Mouse (Mus musculus): ENCODE results near the gene Akt2.
"Not testable (repeated sequence)": the region's sequence is repeated elsewhere in the genome, so short reads cannot be mapped to it uniquely, and the experiment has no call there.

The Akt2 gene

GRCm38 (mm10) chr7:27610370-27610769 lies 19.0 kb downstream of the Akt2 start:
- ATAC-seq (ENCODE audit: insufficient number of reproducible peaks, low FRiP score, low TSS enrichment) = no peak

- ATAC-seq (ENCODE audit: insufficient number of reproducible peaks, low FRiP score, low TSS enrichment) = no peak
These were observed 19.5 kb downstream of the Akt2 start for GRCm38 (mm10) chr7:27610871-27611270.

- ATAC-seq (ENCODE audit: insufficient number of reproducible peaks, low FRiP score, low TSS enrichment) = 0 out of 2 replicates have a peak, but pooled peaks have one; percentile 42
These were observed 21.6 kb downstream of the Akt2 start for GRCm38 (mm10) chr7:27612940-27613339.

GRCm38 (mm10) chr7:27613751-27614499 lies 22.6 kb downstream of the Akt2 start:
- no peak for ATAC-seq (ENCODE audit: insufficient number of reproducible peaks, low FRiP score, low TSS enrichment)

GRCm38 (mm10) chr7:27621028-27621427 lies 29.7 kb downstream of the Akt2 start:
- ATAC-seq (ENCODE audit: insufficient number of reproducible peaks, low FRiP score, low TSS enrichment) = 0 out of 2 replicates have a peak, but pooled peaks have one; percentile 56

- no peak for ATAC-seq (ENCODE audit: insufficient number of reproducible peaks, low FRiP score, low TSS enrichment)
These were observed 30.9 kb downstream of the Akt2 start for GRCm38 (mm10) chr7:27622234-27622633.

GRCm38 (mm10) chr7:27624967-27625366 lies 33.6 kb downstream of the Akt2 start:
- no peak for ATAC-seq (ENCODE audit: insufficient number of reproducible peaks, low FRiP score, low TSS enrichment)

- ATAC-seq (ENCODE audit: insufficient number of reproducible peaks, low FRiP score, low TSS enrichment) = no peak
These were observed 36.4 kb downstream of the Akt2 start for GRCm38 (mm10) chr7:27627707-27628106.

GRCm38 (mm10) chr7:27628190-27628589 lies 36.8 kb downstream of the Akt2 start:
- no peak for ATAC-seq (ENCODE audit: insufficient number of reproducible peaks, low FRiP score, low TSS enrichment)

- not testable (repeated sequence) for ATAC-seq (ENCODE audit: insufficient number of reproducible peaks, low FRiP score, low TSS enrichment)
These were observed 37.5 kb downstream of the Akt2 start for GRCm38 (mm10) chr7:27628816-27629215.

GRCm38 (mm10) chr7:27631439-27631838 lies 40.1 kb downstream of the Akt2 start:
- ATAC-seq (ENCODE audit: insufficient number of reproducible peaks, low FRiP score, low TSS enrichment) = no peak

- no peak for ATAC-seq (ENCODE audit: insufficient number of reproducible peaks, low FRiP score, low TSS enrichment)
These were observed 41.8 kb downstream of the Akt2 start for GRCm38 (mm10) chr7:27633166-27633565.

- no peak for ATAC-seq (ENCODE audit: insufficient number of reproducible peaks, low FRiP score, low TSS enrichment)
These were observed 43.3 kb downstream of the Akt2 start for GRCm38 (mm10) chr7:27634691-27635090.

- not testable (repeated sequence) for ATAC-seq (ENCODE audit: insufficient number of reproducible peaks, low FRiP score, low TSS enrichment)
These were observed 43.7 kb downstream of the Akt2 start for GRCm38 (mm10) chr7:27635094-27635493.

- ATAC-seq (ENCODE audit: insufficient number of reproducible peaks, low FRiP score, low TSS enrichment) = no peak
These were observed 53.1 kb downstream of the Akt2 start for GRCm38 (mm10) chr7:27644471-27644870.

GRCm38 (mm10) chr7:27646516-27646915 lies 55.2 kb downstream of the Akt2 start:
- ATAC-seq (ENCODE audit: insufficient number of reproducible peaks, low FRiP score, low TSS enrichment) = no peak

GRCm38 (mm10) chr7:27647281-27648002 lies 56.1 kb downstream of the Akt2 start:
- no peak for ATAC-seq (ENCODE audit: insufficient number of reproducible peaks, low FRiP score, low TSS enrichment)

- ATAC-seq (ENCODE audit: insufficient number of reproducible peaks, low FRiP score, low TSS enrichment) = no peak
These were observed 58.4 kb downstream of the Akt2 start for GRCm38 (mm10) chr7:27649723-27650122.

- ATAC-seq (ENCODE audit: insufficient number of reproducible peaks, low FRiP score, low TSS enrichment) = no peak
These were observed 59.6 kb downstream of the Akt2 start for GRCm38 (mm10) chr7:27650949-27651348.

GRCm38 (mm10) chr7:27653681-27654437 lies 62.5 kb downstream of the Akt2 start, which contains the start of gene Ttc9b:
Gene Ttc9b (plus strand): TSS chr7:27653915.
- peak; percentile 42; the same call in 1 of the 2 replicates for ATAC-seq (ENCODE audit: insufficient number of reproducible peaks, low FRiP score, low TSS enrichment)

All from cerebellum, adult (tissue).